Mouse (Mus musculus) adrenal gland, adult 2 months (tissue): ENCODE data around the gene Ess2. TPM values are rescaled to one million over a fixed set of nuclear protein-coding genes. Genes with fewer than 3 reads are reported as not detected.

Experiments used
- DNase-seq: peaks from one replicate; pipeline ENCODE4 v3.0.0; 2021
- polyA plus RNA-seq: library from polyadenylated mRNA; depleted of rRNA; stranded (reverse); fragments of >200 nt; gene quantifications from 2 replicates; pipeline ENCODE4 v1.2.3, GENCODE M21; 2012; rRNA removed
- total RNA-seq, 2 experiments: library from RNA; stranded (reverse); gene quantifications; 2 replicates each; pipeline ENCODE4 v1.2.3; 2021

Gene Ess2
- total and polyA plus RNA-seq, 3 experiments = 14.1 to 19.5 (median 15.5) TPM

DNA sequence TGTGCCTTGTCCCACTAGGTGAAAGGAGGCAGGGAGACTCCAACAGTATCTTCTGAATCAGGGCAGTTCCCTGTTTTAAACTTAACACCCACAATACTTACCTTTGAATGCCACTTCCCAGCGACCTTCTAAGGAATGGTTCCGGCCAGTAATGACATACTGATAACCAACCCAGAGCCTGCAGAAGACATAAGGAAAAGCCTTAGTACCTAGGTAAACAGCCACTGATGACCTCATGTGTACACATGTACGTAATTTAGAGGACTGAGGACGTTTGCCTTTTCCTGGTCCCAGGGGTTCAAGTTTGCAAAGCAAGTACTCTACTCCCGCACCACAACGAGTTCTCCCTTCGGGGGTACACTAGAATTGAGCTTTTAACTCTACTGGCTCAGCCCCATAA is 54.0 kb downstream of the Ess2 start:
- no peak for DNase-seq

DNA sequence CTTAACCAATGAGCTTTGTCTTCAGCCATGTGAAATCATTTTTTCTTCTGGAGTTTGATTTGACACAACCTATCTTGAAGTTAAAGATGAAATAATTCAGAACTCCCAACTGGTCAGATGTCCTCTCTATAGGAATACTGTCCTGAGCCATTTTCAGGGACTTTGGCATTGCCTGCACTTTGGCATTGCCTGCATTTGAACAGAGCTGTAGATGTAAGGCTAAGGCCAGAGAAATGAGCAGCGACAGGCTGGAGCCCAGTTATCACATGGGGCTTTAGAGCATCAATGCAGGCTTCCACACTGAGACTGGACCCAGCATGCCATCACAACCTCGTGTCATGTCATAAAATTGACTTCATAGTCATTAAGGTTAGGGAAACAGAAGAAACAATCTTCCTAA is 57.9 kb downstream of the Ess2 start:
- DNase-seq = no peak

DNA sequence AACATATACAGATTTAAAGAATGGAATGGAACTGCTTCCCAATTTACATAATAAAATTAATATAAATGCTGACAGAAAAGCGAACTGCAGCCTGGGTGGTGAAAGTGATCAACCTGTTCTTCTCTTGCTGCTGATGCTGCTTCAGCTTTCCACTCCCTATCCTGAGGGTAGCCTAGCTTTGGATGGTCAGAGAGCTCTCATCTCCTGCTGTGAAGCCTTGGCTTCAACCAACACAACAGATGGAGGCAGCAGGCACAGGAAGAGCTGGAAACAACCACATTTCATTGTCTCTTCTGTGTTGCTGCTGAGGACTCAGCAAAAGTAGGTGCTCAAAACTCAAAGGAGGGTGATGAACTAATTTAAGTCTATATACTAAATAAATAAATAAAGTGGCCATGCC is 59.3 kb downstream of the Ess2 start:
- DNase-seq = no peak

DNA sequence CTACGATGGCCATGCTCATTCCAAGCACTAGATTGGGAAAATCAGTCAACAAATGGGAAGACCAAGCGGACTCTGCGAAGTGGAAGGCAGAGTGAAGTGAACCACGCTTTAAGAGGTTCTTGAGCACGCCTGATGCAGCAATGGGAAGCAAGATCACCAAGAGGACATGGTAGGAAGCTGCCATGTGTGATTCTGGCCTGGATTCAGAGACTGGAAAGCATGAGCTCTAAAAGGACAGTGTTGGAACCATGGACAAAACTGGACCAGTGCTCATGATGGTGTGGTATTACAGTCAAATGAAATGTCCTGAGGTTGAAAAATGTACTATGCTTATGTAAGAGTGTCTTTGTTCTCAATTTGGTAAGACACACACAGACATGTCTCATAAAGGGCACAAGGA is 59.8 kb downstream of the Ess2 start:
- no peak for DNase-seq

Other genes with a start within 250 kb of the Ess2 start
- 10 to 100 TPM; 53.9 to 65.4 TPM for gene Med15, start 178.5 kb downstream of the Ess2 start, total RNA-seq
- 138 and 157 TPM in 2 replicates for gene Med15, start 178.5 kb downstream of the Ess2 start, polyA plus RNA-seq
- gene Klhl22, start 151.7 kb downstream of the Ess2 start, total RNA-seq = 10 to 100 TPM; 45.5 to 49.8 TPM
- gene Klhl22, start 151.7 kb downstream of the Ess2 start, polyA plus RNA-seq = 55.3 and 68.2 TPM in 2 replicates
- 10 to 100 TPM in 1 of 2 experiments, 1 to 10 TPM in 1; 8.4 to 15.9 TPM for gene Scarf2, start 114.1 kb downstream of the Ess2 start, total RNA-seq
- 61.7 and 75.1 TPM in 2 replicates for gene Scarf2, start 114.1 kb downstream of the Ess2 start, polyA plus RNA-seq
- gene B830017H08Rik, start 78.2 kb downstream of the Ess2 start, total RNA-seq = not detected
- not detected in 2 replicates for gene B830017H08Rik, start 78.2 kb downstream of the Ess2 start, polyA plus RNA-seq
- gene Car15, start 73.0 kb downstream of the Ess2 start, total RNA-seq = 1 to 10 TPM; 1.7 to 3.8 TPM
- 5.1 and 5.5 TPM in 2 replicates for gene Car15, start 73.0 kb downstream of the Ess2 start, polyA plus RNA-seq
- under 1 TPM in 1 of 2 experiments, not detected in 1; 0.09 TPM for gene Gm20518, start 19.7 kb downstream of the Ess2 start, total RNA-seq
- 0.58 and 0.67 TPM in 2 replicates for gene Gm20518, start 19.7 kb downstream of the Ess2 start, polyA plus RNA-seq
- gene Tssk1, start 17.1 kb downstream of the Ess2 start, total RNA-seq = not detected
- 0.03 TPM in 1 of 2 replicates, not detected in the other for gene Tssk1, start 17.1 kb downstream of the Ess2 start, polyA plus RNA-seq
- 10 to 100 TPM; 62.1 to 68.1 TPM for gene Dgcr2, start 12.8 kb downstream of the Ess2 start, total RNA-seq
- 139 and 166 TPM in 2 replicates for gene Dgcr2, start 12.8 kb downstream of the Ess2 start, polyA plus RNA-seq
- gene Tssk2, start 12.7 kb downstream of the Ess2 start, total RNA-seq = not detected
- not detected in 2 replicates for gene Tssk2, start 12.7 kb downstream of the Ess2 start, polyA plus RNA-seq
- gene Gsc2, start 3.7 kb upstream of the Ess2 start, total RNA-seq = not detected
- not detected in 2 replicates for gene Gsc2, start 3.7 kb upstream of the Ess2 start, polyA plus RNA-seq
- gene Slc25a1, start 16.9 kb upstream of the Ess2 start, total RNA-seq = 100 to 1,000 TPM; 215 to 471 TPM
- gene Slc25a1, start 16.9 kb upstream of the Ess2 start, polyA plus RNA-seq = 601 and 791 TPM in 2 replicates
- not detected for gene Vpreb2, start 69.1 kb upstream of the Ess2 start, total RNA-seq
- not detected in 2 replicates for gene Vpreb2, start 69.1 kb upstream of the Ess2 start, polyA plus RNA-seq
- gene Dgcr6, start 141.5 kb upstream of the Ess2 start, total RNA-seq = 10 to 100 TPM; 71.3 to 75.7 TPM
- 127 and 132 TPM in 2 replicates for gene Dgcr6, start 141.5 kb upstream of the Ess2 start, polyA plus RNA-seq
- gene Prodh, start 178.9 kb upstream of the Ess2 start, total RNA-seq = 10 to 100 TPM; 30.2 to 46.7 TPM
- 68.7 and 99.1 TPM in 2 replicates for gene Prodh, start 178.9 kb upstream of the Ess2 start, polyA plus RNA-seq
- under 1 TPM; 0.14 to 0.23 TPM for gene Rtn4r, start 216.3 kb upstream of the Ess2 start, total RNA-seq
- 0.58 and 0.90 TPM in 2 replicates for gene Rtn4r, start 216.3 kb upstream of the Ess2 start, polyA plus RNA-seq